Mouse (Mus musculus) intestine, postnatal 0 days (tissue): ENCODE results near the gene Kin. TPM values are rescaled to one million over a fixed set of nuclear protein-coding genes. Genes with fewer than 3 reads are reported as not detected.

ENCODE experiments used
- ATAC-seq: fragments of 200-750 bp; cut with Nextera tagmentation; 2 replicates; pipeline ENCODE4 v1.8.0; 2017; ENCODE audit warnings: mild to moderate bottlenecking, moderate TSS enrichment, moderate library complexity
- H3K27ac ChIP-seq: fragments of 300-500 bp; sonication (generic); 2 replicates; pipeline ENCODE4 v1.5.1; 2014; ENCODE audit warnings: mild to moderate bottlenecking, low read depth, low read length, moderate library complexity
- H3K27me3 ChIP-seq: fragments of 300-500 bp; sonication (generic); replicated peaks from 2 replicates; pipeline ENCODE4 v1.6.1; 2014; ENCODE audit warnings: low read length, mixed read lengths; ENCODE audit not compliant: control insufficient read depth, insufficient read depth
- H3K36me3 ChIP-seq: fragments of 300-500 bp; sonication (generic); 2 replicates; pipeline ENCODE4 v1.6.1; 2014; ENCODE audit warnings: mild to moderate bottlenecking, moderate library complexity; ENCODE audit not compliant: control insufficient read depth, insufficient read depth
- H3K4me1 ChIP-seq: fragments of 300-500 bp; sonication (generic); replicated peaks from 2 replicates; pipeline ENCODE4 v1.6.1; 2014; ENCODE audit warnings: antibody characterized with exemption, low read length, mixed read lengths; ENCODE audit not compliant: control insufficient read depth, insufficient read depth
- H3K4me2 ChIP-seq: fragments of 300-500 bp; sonication (generic); replicated peaks from 2 replicates; pipeline ENCODE4 v1.6.1; 2014; ENCODE audit warnings: low read depth, mild to moderate bottlenecking, moderate library complexity
- H3K4me3 ChIP-seq: fragments of 300-500 bp; sonication (generic); 2 replicates; pipeline ENCODE4 v1.5.1; 2014; ENCODE audit warnings: low read depth, low read length
- H3K9ac ChIP-seq: fragments of 300-500 bp; sonication (generic); 2 replicates; pipeline ENCODE4 v1.6.1; 2014; ENCODE audit warnings: mild to moderate bottlenecking, low read depth, low read length
- H3K9me3 ChIP-seq: fragments of 300-500 bp; sonication (generic); 2 replicates; pipeline ENCODE4 v1.6.1; 2016; ENCODE audit warnings: mixed run types; ENCODE audit not compliant: control insufficient read depth
- CTCF ChIP-seq: sonication (generic); IDR thresholded peaks from 2 replicates; pipeline ENCODE4 v1.5.1; 2016; ENCODE audit warnings: low read depth, mild to moderate bottlenecking, control low read depth, antibody characterized with exemption, moderate library complexity
- WGBS: fragments of 180-500 bp; shearing (Covaris S2); extraction: QIAGEN DNeasy Blood & Tissue Kit; methylation state at CpG from one replicate; pipeline ENCODE4 v1.1.7; 2014; 5-methylcytosine and 5-hydroxymethylcytosine counted together
- polyA plus RNA-seq: library from polyadenylated mRNA; unstranded; fragments of >200 nt; fragmentation: Nextera tagmentation; extraction: Ambion mirVana; gene quantifications from 2 replicates; pipeline ENCODE4 v1.2.1, GENCODE M21; 2015

Gene Kin
- polyA plus RNA-seq, 1 experiment from 2014 or later, result 18.3 TPM

DNA sequence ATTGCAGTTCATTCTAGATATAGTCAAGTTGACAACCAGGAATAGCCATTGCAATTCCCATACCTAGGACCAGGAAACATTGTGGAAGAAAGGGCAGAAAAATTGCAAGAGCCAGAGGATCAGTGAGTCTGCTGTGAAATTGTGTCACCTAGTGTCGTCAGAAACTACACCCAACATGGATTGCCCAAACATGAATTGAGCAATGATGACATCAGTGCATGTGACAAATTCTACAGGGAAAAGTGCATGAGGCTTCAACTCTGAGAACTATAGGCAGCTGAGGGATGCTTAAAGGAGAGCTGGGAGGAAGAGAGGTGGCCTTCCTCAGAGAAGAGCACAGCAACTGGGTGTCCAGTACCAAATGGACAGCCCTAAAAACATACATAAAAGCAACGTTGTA lies 56.9 kb downstream of the Kin start:
- no peaks in the 10 kb centered on the region for H3K36me3 ChIP-seq
- 75% methylated on average over 2 of the region's 2 CpGs for WGBS
- ATAC-seq, result no peak
- no peak for TF ChIP-seq CTCF
- H3K27me3 ChIP-seq, result no peaks in the 10 kb centered on the region
- no peak overlapping the region for H3K27ac ChIP-seq
- no peak overlapping the region for H3K4me2 ChIP-seq
- H3K4me1 ChIP-seq, result no peaks in the 10 kb centered on the region
- H3K9ac ChIP-seq, result no peak overlapping the region
- H3K4me3 ChIP-seq, result no peak overlapping the region
- H3K9me3 ChIP-seq, result no peaks in the 10 kb centered on the region

DNA sequence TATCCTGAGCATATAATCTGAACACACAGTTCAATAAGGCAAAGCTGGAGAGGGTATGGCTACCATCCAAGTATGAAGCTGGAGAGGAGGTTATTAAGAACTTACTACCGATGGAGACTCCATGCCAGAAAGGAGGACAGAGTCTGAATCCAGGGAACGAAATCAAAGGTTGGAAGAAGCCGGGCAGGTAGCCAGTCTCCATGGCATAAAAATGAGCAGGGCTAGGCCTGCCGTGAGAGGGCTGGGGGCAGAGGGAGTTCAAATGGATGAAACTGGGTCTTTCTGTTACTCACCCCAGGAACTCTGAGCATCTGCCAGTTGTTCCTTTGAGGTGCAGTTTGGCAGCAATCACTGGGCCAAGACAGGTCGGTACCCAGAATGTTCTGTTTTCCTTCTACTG lies 60.1 kb downstream of the Kin start:
- Histone ChIP-seq H3K4me1 (no peaks in the 10 kb centered on the region), H3K4me2 (no peak overlapping the region), H3K9me3 (no peaks in the 10 kb centered on the region), H3K9ac (no peak overlapping the region), H3K27me3 (no peaks in the 10 kb centered on the region), H3K36me3 (no peaks in the 10 kb centered on the region), H3K27ac (no peak overlapping the region), H3K4me3 (no peak overlapping the region)
- WGBS, result 77% methylated on average over 5 of the region's 5 CpGs
- no peak for TF ChIP-seq CTCF
- no peak for ATAC-seq

Other genes with a start within 250 kb of the Kin start
- not detected in 2 replicates for gene 4930412O13Rik, start 199.3 kb upstream of the Kin start, polyA plus RNA-seq
- not detected in 2 replicates for gene 9230102O04Rik, start 191.1 kb upstream of the Kin start, polyA plus RNA-seq
- gene Gata3, start 190.6 kb upstream of the Kin start, polyA plus RNA-seq, result 0.59 and 0.61 TPM in 2 replicates
- 5.1 and 5.8 TPM in 2 replicates for gene Taf3, start 32.0 kb upstream of the Kin start, polyA plus RNA-seq
- 970 and 993 TPM in 2 replicates for gene Atp5c1, start 83 bp upstream of the Kin start, polyA plus RNA-seq
- gene Itih2, start 50.8 kb downstream of the Kin start, polyA plus RNA-seq, result 0.10 and 0.37 TPM in 2 replicates
- gene Itih5, start 73.0 kb downstream of the Kin start, polyA plus RNA-seq, result 14.2 and 16.6 TPM in 2 replicates